Mouse (Mus musculus): ENCODE results near the gene Gm20662. TPM values are rescaled to one million over a fixed set of nuclear protein-coding genes. Genes with fewer than 3 reads are reported as not detected.
A peak's percentile ranks its signal among the peaks of the same experiment; 100 is the strongest.

The Gm20662 gene
- polyA plus RNA-seq, 1 experiment from 2014 or later, result 0.69 TPM

DNA sequence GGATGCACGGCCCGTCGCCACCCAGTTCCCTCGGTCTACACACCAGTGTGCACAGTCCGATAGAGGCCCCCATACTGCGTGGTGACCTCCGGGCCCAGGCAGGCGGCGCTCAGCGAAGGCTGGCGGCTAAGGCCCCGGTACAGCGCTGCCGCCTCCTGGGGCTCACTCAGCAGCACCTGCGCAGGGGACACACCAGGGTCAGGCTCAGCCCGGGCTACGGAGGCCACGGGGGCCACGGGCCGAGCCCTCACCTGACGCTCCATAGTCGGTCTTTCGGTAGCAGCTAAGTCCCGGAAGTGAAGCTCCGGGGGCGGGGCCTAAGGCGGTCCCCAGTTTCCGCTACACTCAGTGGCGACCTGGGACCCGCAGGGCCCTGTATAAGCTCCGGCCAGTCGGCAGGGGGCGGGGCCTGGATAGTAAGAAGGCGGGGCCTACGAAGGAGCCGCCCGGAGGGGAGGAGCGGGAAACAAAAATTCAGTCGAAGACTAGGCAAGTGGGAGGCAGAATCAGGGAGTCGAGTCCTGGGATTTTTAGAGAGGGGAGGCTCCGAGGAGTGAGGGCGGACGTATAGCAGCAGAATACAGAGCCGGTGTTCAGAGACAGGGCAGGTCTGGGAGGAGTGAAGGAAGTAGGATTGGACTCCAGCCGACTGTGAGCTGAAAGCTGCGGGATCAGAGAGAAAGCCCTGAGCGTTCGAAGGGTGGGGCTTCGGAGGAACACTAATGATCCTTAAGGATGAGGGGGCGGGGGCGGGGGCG lies 98.2 kb downstream of the Gm20662 start, which contains the start of gene Apeh:
Apeh (minus strand) TSS at position 423 of the 758 bp plus-strand sequence.
- DNase-seq (ENCODE audit: low spot score), result peak; percentile 98
- Histone ChIP-seq H3K9me3 (no peaks in the 10 kb centered on the region), H3K27me3 (ENCODE audit: insufficient read depth, poor library complexity, severe bottlenecking) (no peaks in the 10 kb centered on the region), H3K36me3 (peaks cover 36% of the 10 kb centered on the region), H3K27ac (peak within 1 kb of the TSS; percentile 92), H3K4me1 (peaks cover 53% of the 10 kb centered on the region), H3K4me3 (peak within 1 kb of the TSS; percentile 77)
- WGBS, result under 1% methylated on average over 52 of the region's 52 CpGs

Small RNAs within 50 kb of the gene (microRNA-seq; reads per million reads assigned to microRNA genes)
- gene Mir7088, result not detected

Other genes starting within 250 kb of the Gm20662 start
- gene Rbm5, start 225.4 kb upstream of the Gm20662 start, polyA plus RNA-seq (2016; fragmentation: Nextera tagmentation; extraction: Ambion mirVana), result 131 and 159 TPM in 2 replicates
- 59.6 and 67.1 TPM in 2 replicates for gene Rbm6, start 123.1 kb upstream of the Gm20662 start, polyA plus RNA-seq (2016; fragmentation: Nextera tagmentation; extraction: Ambion mirVana)
- gene Mon1a, start 108.2 kb upstream of the Gm20662 start, polyA plus RNA-seq (2016; fragmentation: Nextera tagmentation; extraction: Ambion mirVana), result 10.7 and 10.8 TPM in 2 replicates
- 3.8 and 4.1 TPM in 2 replicates for gene Mst1r, start 89.5 kb upstream of the Gm20662 start, polyA plus RNA-seq (2016; fragmentation: Nextera tagmentation; extraction: Ambion mirVana)
- not detected in 2 replicates for gene Actl11, start 67.9 kb upstream of the Gm20662 start, polyA plus RNA-seq (2016; fragmentation: Nextera tagmentation; extraction: Ambion mirVana)
- 0.79 and 2.3 TPM in 2 replicates for gene Camkv, start 60.7 kb upstream of the Gm20662 start, polyA plus RNA-seq (2016; fragmentation: Nextera tagmentation; extraction: Ambion mirVana)
- 18.7 and 30.8 TPM in 2 replicates for gene Traip, start 46.2 kb upstream of the Gm20662 start, polyA plus RNA-seq (2016; fragmentation: Nextera tagmentation; extraction: Ambion mirVana)
- gene Uba7, start 20.8 kb upstream of the Gm20662 start, polyA plus RNA-seq (2016; fragmentation: Nextera tagmentation; extraction: Ambion mirVana), result 29.4 and 33.6 TPM in 2 replicates
- gene Gm20661, start 13.3 kb upstream of the Gm20662 start, polyA plus RNA-seq (2016; fragmentation: Nextera tagmentation; extraction: Ambion mirVana), result 2.2 and 3.4 TPM in 2 replicates
- gene Inka1, start 10.5 kb upstream of the Gm20662 start, polyA plus RNA-seq (2016; fragmentation: Nextera tagmentation; extraction: Ambion mirVana), result 58.7 and 71.1 TPM in 2 replicates
- 4.0 and 5.2 TPM in 2 replicates for gene Cdhr4, start 3.9 kb upstream of the Gm20662 start, polyA plus RNA-seq (2016; fragmentation: Nextera tagmentation; extraction: Ambion mirVana)
- 40.7 and 42.3 TPM in 2 replicates for gene Ip6k1, start 6.2 kb downstream of the Gm20662 start, polyA plus RNA-seq (2016; fragmentation: Nextera tagmentation; extraction: Ambion mirVana)
- gene Gmppb, start 52.9 kb downstream of the Gm20662 start, polyA plus RNA-seq (2016; fragmentation: Nextera tagmentation; extraction: Ambion mirVana), result 30.4 and 30.7 TPM in 2 replicates
- 2.5 and 3.2 TPM in 2 replicates for gene Amigo3, start 56.8 kb downstream of the Gm20662 start, polyA plus RNA-seq (2016; fragmentation: Nextera tagmentation; extraction: Ambion mirVana)
- gene Mst1, start 84.1 kb downstream of the Gm20662 start, polyA plus RNA-seq (2016; fragmentation: Nextera tagmentation; extraction: Ambion mirVana), result 1.6 TPM in 2 replicates
- 31.8 and 33.1 TPM in 2 replicates for gene Rnf123, start 87.0 kb downstream of the Gm20662 start, polyA plus RNA-seq (2016; fragmentation: Nextera tagmentation; extraction: Ambion mirVana)
- gene Apeh, start 98.3 kb downstream of the Gm20662 start, polyA plus RNA-seq (2016; fragmentation: Nextera tagmentation; extraction: Ambion mirVana), result 80.7 and 84.4 TPM in 2 replicates
- 1.3 and 1.4 TPM in 2 replicates for gene Bsn, start 194.0 kb downstream of the Gm20662 start, polyA plus RNA-seq (2016; fragmentation: Nextera tagmentation; extraction: Ambion mirVana)

All from heart, embryonic 10.5 days (tissue).